Mouse (Mus musculus) lung, postnatal 10 days (tissue): Measurements from ENCODE around the gene Acpp.
A peak's percentile ranks its signal among the peaks of the same experiment; 100 is the strongest.

Experiments used
- DNase-seq: peaks from one replicate; pipeline ENCODE4 v3.0.0; 2021

The Acpp gene

GRCm38 (mm10) chr9:104304376-104304775 is 33.2 kb downstream of the Acpp start:
- DNase-seq = no peak

- no peak for DNase-seq
Observed at GRCm38 (mm10) chr9:104300569-104300968, 37.0 kb downstream of the Acpp start.

- DNase-seq = no peak
Observed at GRCm38 (mm10) chr9:104297041-104297440, 40.5 kb downstream of the Acpp start.

GRCm38 (mm10) chr9:104284934-104285333 is 52.6 kb downstream of the Acpp start:
- no peak for DNase-seq

- no peak for DNase-seq
Observed at GRCm38 (mm10) chr9:104282536-104282935, 55.0 kb downstream of the Acpp start.

- DNase-seq = no peak
Observed at GRCm38 (mm10) chr9:104281737-104282136, 55.8 kb downstream of the Acpp start.

- no peak for DNase-seq
Observed at GRCm38 (mm10) chr9:104280725-104281495, 56.6 kb downstream of the Acpp start.

GRCm38 (mm10) chr9:104277528-104278162 is 59.9 kb downstream of the Acpp start:
- DNase-seq = peak; percentile 34

GRCm38 (mm10) chr9:104275084-104275785 is 62.3 kb downstream of the Acpp start:
- no peak for DNase-seq

- no peak for DNase-seq
Observed at GRCm38 (mm10) chr9:104272057-104272456, 65.5 kb downstream of the Acpp start.

GRCm38 (mm10) chr9:104271642-104272041 is 65.9 kb downstream of the Acpp start:
- no peak for DNase-seq

GRCm38 (mm10) chr9:104269944-104270343 is 67.6 kb downstream of the Acpp start:
- no peak for DNase-seq

- DNase-seq = no peak
Observed at GRCm38 (mm10) chr9:104269349-104269871, 68.1 kb downstream of the Acpp start.

- no peak for DNase-seq
Observed at GRCm38 (mm10) chr9:104264567-104264966, 73.0 kb downstream of the Acpp start.

- peak; percentile 99 for DNase-seq
Observed at GRCm38 (mm10) chr9:104262823-104263352, 74.7 kb downstream of the Acpp start, which contains the start of gene Dnajc13. Gene Dnajc13 (minus strand): TSS chr9:104262930.

GRCm38 (mm10) chr9:104262016-104262762 is 75.4 kb downstream of the Acpp start:
- peak; percentile 65 for DNase-seq

GRCm38 (mm10) chr9:104260306-104260705 is 77.2 kb downstream of the Acpp start:
- DNase-seq = peak; percentile 21

GRCm38 (mm10) chr9:104256085-104256484 is 81.5 kb downstream of the Acpp start:
- DNase-seq = no peak

GRCm38 (mm10) chr9:104254408-104255180 is 83.0 kb downstream of the Acpp start:
- DNase-seq = no peak

- DNase-seq = no peak
Observed at GRCm38 (mm10) chr9:104252637-104253036, 84.9 kb downstream of the Acpp start.

- DNase-seq = no peak
Observed at GRCm38 (mm10) chr9:104251687-104252086, 85.9 kb downstream of the Acpp start.

GRCm38 (mm10) chr9:104251111-104251510 is 86.4 kb downstream of the Acpp start:
- no peak for DNase-seq
